Mouse (Mus musculus) limb, embryonic 14.5 days (tissue): ENCODE data around the gene Diaph2. TPM values are rescaled to one million over a fixed set of nuclear protein-coding genes. Genes with fewer than 3 reads are reported as not detected.
"Not testable (repeated sequence)": the region's sequence is repeated elsewhere in the genome, so short reads cannot be mapped to it uniquely, and the experiment has no call there.

Experiments
- ATAC-seq: fragments of 200-750 bp; cut with Nextera tagmentation; 2 replicates; pipeline ENCODE4 v1.8.0; 2017; ENCODE audit warnings: low read depth, moderate number of reproducible peaks, moderate TSS enrichment; ENCODE audit not compliant: low FRiP score
- DNase-seq: peaks from one replicate; pipeline ENCODE4 v3.0.0-alpha.2; 2015; ENCODE audit warnings: low spot score
- H3K27ac ChIP-seq: fragments of 300-500 bp; sonication (generic); replicated peaks from 2 replicates; pipeline ENCODE4 v1.5.1; 2014; ENCODE audit warnings: low read depth, mild to moderate bottlenecking, low read length, moderate library complexity, mixed read lengths
- H3K27me3 ChIP-seq: fragments of 300-500 bp; sonication (generic); 2 replicates; pipeline ENCODE4 v1.6.1; 2014; ENCODE audit warnings: low read length, mixed read lengths; ENCODE audit not compliant: control insufficient read depth, insufficient read depth
- H3K36me3 ChIP-seq: fragments of 300-500 bp; sonication (generic); 2 replicates; pipeline ENCODE4 v1.6.1; 2014; ENCODE audit warnings: mild to moderate bottlenecking, low read length, moderate library complexity, mixed read lengths; ENCODE audit not compliant: control insufficient read depth, insufficient read depth
- H3K4me1 ChIP-seq: fragments of 300-500 bp; sonication (generic); 2 replicates; pipeline ENCODE4 v1.6.1; 2014; ENCODE audit warnings: antibody characterized with exemption, low read length, mixed read lengths; ENCODE audit not compliant: control insufficient read depth, insufficient read depth
- H3K4me2 ChIP-seq: fragments of 300-500 bp; sonication (generic); replicated peaks from 2 replicates; pipeline ENCODE4 v1.6.1; 2014; ENCODE audit warnings: low read depth, mild to moderate bottlenecking, low read length, moderate library complexity; ENCODE audit not compliant: severe bottlenecking
- H3K4me3 ChIP-seq: fragments of 300-500 bp; sonication (generic); replicated peaks from 2 replicates; pipeline ENCODE4 v1.5.1; 2014; ENCODE audit warnings: low read length
- H3K9ac ChIP-seq: fragments of 300-500 bp; sonication (generic); 2 replicates; pipeline ENCODE4 v1.6.1; 2014; ENCODE audit warnings: mild to moderate bottlenecking, low read depth, low read length, moderate library complexity; ENCODE audit not compliant: severe bottlenecking
- H3K9me3 ChIP-seq: fragments of 300-500 bp; sonication (generic); 2 replicates; pipeline ENCODE4 v1.6.1; 2016; ENCODE audit warnings: low read length; ENCODE audit not compliant: control insufficient read depth
- POLR2A ChIP-seq: fragments of 200-500 bp; IDR thresholded peaks from 2 replicates; pipeline ENCODE4 v1.8.0; 2012; ENCODE audit warnings: inconsistent platforms, mild to moderate bottlenecking, moderate library complexity, borderline replicate concordance; ENCODE audit not compliant: insufficient read depth, insufficient read length; ENCODE audit errors: extremely low read depth
- WGBS: fragments of 180-500 bp; shearing (Covaris S2); extraction: QIAGEN DNeasy Blood & Tissue Kit; methylation state at CpG from one replicate; pipeline ENCODE4 v1.1.7; 2014; 5-methylcytosine and 5-hydroxymethylcytosine counted together
- polyA plus RNA-seq, 2 experiments: library from polyadenylated mRNA; depleted of rRNA in 1 of 2; stranded (reverse) in 1 of 2; unstranded in 1 of 2; fragments of >200 nt; fragmentation: Nextera tagmentation in 1 of 2; extraction: Ambion mirVana in 1 of 2; gene quantifications; 2 replicates each; pipeline versions ENCODE4 v1.2.1 to v1.2.3; 2012 to 2014

The Diaph2 gene
- polyA plus RNA-seq, 2 experiments, result 4.3 to 5.0 TPM

- no peak overlapping the region for H3K4me3 ChIP-seq
- no peak overlapping the region for H3K27ac ChIP-seq
- TF ChIP-seq POLR2A, result no peak
- H3K36me3 ChIP-seq, result no peaks in the 10 kb centered on the region
- no peak overlapping the region for H3K9ac ChIP-seq
- H3K9me3 ChIP-seq, result no peaks in the 10 kb centered on the region
- no peak overlapping the region for H3K4me2 ChIP-seq
- no peak for ATAC-seq
- no peaks in the 10 kb centered on the region for H3K4me1 ChIP-seq
- no peak for DNase-seq
- WGBS, result 82% methylated on average over 5 of the region's 5 CpGs
- H3K27me3 ChIP-seq, result no peaks in the 10 kb centered on the region
Observed at GRCm38 (mm10) chrX:129784062-129784461, 34.5 kb downstream of the Diaph2 start.

- H3K4me3 ChIP-seq, H3K9ac ChIP-seq, H3K9me3 ChIP-seq, H3K4me1 ChIP-seq, ATAC-seq, H3K27me3 ChIP-seq, DNase-seq, H3K27ac ChIP-seq, H3K4me2 ChIP-seq, H3K36me3 ChIP-seq: not testable (repeated sequence)
- WGBS, result 77% methylated on average over 2 of the region's 2 CpGs
Observed at GRCm38 (mm10) chrX:129799920-129800319, 50.4 kb downstream of the Diaph2 start.

- no peak overlapping the region for H3K9ac ChIP-seq
- ATAC-seq, result no peak
- no peak overlapping the region for H3K4me2 ChIP-seq
- H3K4me3 ChIP-seq, result no peak overlapping the region
- TF ChIP-seq POLR2A, result no peak
- WGBS, result 52% methylated on average over 2 of the region's 2 CpGs
- H3K27me3 ChIP-seq, result no peaks in the 10 kb centered on the region
- no peaks in the 10 kb centered on the region for H3K9me3 ChIP-seq
- no peaks in the 10 kb centered on the region for H3K36me3 ChIP-seq
- H3K4me1 ChIP-seq, result no peaks in the 10 kb centered on the region
- H3K27ac ChIP-seq, result no peak overlapping the region
- peak; percentile 3 for DNase-seq
Observed at GRCm38 (mm10) chrX:129831903-129832302, 82.4 kb downstream of the Diaph2 start.

- no peak overlapping the region for H3K27ac ChIP-seq
- H3K9ac ChIP-seq, result no peak overlapping the region
- DNase-seq, result no peak
- no peaks in the 10 kb centered on the region for H3K4me1 ChIP-seq
- no peaks in the 10 kb centered on the region for H3K36me3 ChIP-seq
- H3K27me3 ChIP-seq, result no peaks in the 10 kb centered on the region
- no peaks in the 10 kb centered on the region for H3K9me3 ChIP-seq
- TF ChIP-seq POLR2A, result no peak
- no peak overlapping the region for H3K4me3 ChIP-seq
- ATAC-seq, result no peak
- H3K4me2 ChIP-seq, result no peak overlapping the region
Observed at GRCm38 (mm10) chrX:129833887-129834286, 84.3 kb downstream of the Diaph2 start.

- 19% methylated on average over 3 of the region's 3 CpGs for WGBS
- Histone ChIP-seq H3K27ac (no peak overlapping the region), H3K4me1 (no peaks in the 10 kb centered on the region), H3K9ac (no peak overlapping the region), H3K36me3 (no peaks in the 10 kb centered on the region), H3K27me3 (no peaks in the 10 kb centered on the region), H3K4me3 (no peak overlapping the region), H3K4me2 (no peak overlapping the region), H3K9me3 (no peaks in the 10 kb centered on the region)
- ATAC-seq (no peak), DNase-seq (peak; percentile 6)
- no peak for TF ChIP-seq POLR2A
Observed at GRCm38 (mm10) chrX:129884465-129884864, 134.9 kb downstream of the Diaph2 start.

GRCm38 (mm10) chrX:129925806-129926205 lies 176.3 kb downstream of the Diaph2 start:
- 88% methylated on average over 2 of the region's 2 CpGs for WGBS

More at GRCm38 (mm10) chrX:129925806-129926205, 176.3 kb downstream of the Diaph2 start:
- Histone ChIP-seq H3K27me3 (no peaks in the 10 kb centered on the region), H3K9ac (no peak overlapping the region), H3K9me3 (no peaks in the 10 kb centered on the region), H3K4me3 (no peak overlapping the region), H3K4me1 (no peaks in the 10 kb centered on the region), H3K4me2 (no peak overlapping the region), H3K27ac (no peak overlapping the region), H3K36me3 (no peaks in the 10 kb centered on the region)
- TF ChIP-seq POLR2A, result no peak
- no peak for ATAC-seq
- no peak for DNase-seq
